Mouse (Mus musculus) thymus, postnatal 10 days (tissue): Measurements from ENCODE around the gene Pik3r5.

Experiments
- DNase-seq, 2 experiments: peaks; one replicate each; pipeline ENCODE4 v3.0.0; 2021; ENCODE audit warnings: low spot score in 2 of 2

Gene Pik3r5

GRCm38 (mm10) chr11:68431699-68432360 is at the start of gene Pik3r5:
Gene Pik3r5, plus strand, starts transcription at chr11:68432121.
- peak; percentile 91 to 94 for DNase-seq

- no peak for DNase-seq
Measured at GRCm38 (mm10) chr11:68383519-68383918, 48.4 kb upstream of the Pik3r5 start.

- DNase-seq: no peak
Measured at GRCm38 (mm10) chr11:68384131-68384530, 47.8 kb upstream of the Pik3r5 start.

DNA sequence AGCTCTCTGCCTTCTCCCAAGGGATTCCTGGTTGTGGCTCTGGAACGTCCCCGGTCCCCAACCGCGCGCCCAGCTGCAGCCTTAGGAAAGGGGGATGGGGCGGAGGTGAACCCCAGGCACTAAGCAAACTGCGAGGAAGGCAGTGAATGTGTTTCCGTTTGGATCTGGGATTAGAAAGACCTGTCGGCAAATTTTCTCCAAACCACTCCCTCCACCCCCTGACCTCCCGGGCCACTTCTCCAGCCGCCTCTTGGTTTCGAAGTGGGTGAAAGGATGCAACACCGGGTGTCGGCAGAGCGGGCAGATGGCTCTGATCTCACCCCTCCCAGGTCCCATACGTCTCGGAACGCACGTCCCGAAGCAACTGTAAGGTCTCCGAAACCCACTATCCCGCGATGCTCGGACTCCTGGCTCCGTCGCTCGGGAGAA is 47.3 kb upstream of the Pik3r5 start:
- DNase-seq: no peak

- DNase-seq: peak in 1 of 2 experiments; percentile 29
Measured at GRCm38 (mm10) chr11:68385021-68385821, 46.7 kb upstream of the Pik3r5 start.

DNA sequence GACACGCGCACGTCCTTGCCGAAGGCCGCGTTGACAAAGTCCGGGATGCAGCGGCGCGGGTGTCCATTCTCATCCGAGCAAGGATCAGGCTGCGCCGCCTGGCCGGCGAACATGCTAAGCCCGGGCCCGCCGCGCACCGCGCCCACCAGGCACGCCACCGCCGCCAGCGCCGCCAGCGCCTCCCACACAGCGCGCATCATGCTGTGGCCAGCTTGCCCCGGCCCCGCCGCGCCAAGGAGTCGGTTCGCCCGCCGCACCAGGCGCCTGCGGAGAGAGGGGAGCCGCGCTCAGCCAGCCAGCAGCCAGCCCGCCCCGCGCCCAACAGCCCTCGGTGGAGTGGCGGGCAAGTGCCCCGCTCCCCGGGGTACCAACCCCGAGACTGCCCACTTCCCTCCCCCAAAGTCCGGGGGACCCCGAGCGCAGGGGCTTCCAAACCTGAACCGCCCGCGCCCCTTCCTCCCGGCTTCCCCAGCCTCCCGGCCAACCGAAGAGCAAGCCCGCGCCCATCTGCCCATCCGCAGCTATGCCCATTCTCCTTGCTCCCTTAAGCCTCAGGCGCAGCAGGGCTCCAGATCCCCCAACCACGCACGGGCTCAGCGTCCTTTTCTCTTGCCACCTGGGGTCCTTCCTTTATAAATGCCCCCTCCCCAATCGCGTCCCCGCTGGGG is 45.9 kb upstream of the Pik3r5 start:
- DNase-seq: peak; percentile 5 to 26

- peak; percentile 32 to 52 for DNase-seq
Measured at GRCm38 (mm10) chr11:68386589-68387440, 45.1 kb upstream of the Pik3r5 start.

DNA sequence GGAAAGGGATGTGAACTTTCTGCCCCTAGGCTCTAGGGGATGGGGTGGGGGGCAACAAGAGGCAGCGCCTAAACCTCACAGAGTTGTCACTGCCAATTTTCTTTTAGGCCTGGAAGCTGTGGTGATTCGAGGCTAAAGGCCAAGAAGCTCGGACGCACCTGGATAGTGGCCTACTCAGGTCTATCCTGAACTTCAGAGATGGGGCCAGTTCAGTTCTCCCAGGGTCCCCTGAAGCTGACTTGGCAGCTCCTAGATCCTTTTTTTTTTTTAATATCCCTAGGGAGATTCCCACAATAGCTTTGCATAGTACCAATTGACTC is 44.5 kb upstream of the Pik3r5 start:
- no peak for DNase-seq

DNA sequence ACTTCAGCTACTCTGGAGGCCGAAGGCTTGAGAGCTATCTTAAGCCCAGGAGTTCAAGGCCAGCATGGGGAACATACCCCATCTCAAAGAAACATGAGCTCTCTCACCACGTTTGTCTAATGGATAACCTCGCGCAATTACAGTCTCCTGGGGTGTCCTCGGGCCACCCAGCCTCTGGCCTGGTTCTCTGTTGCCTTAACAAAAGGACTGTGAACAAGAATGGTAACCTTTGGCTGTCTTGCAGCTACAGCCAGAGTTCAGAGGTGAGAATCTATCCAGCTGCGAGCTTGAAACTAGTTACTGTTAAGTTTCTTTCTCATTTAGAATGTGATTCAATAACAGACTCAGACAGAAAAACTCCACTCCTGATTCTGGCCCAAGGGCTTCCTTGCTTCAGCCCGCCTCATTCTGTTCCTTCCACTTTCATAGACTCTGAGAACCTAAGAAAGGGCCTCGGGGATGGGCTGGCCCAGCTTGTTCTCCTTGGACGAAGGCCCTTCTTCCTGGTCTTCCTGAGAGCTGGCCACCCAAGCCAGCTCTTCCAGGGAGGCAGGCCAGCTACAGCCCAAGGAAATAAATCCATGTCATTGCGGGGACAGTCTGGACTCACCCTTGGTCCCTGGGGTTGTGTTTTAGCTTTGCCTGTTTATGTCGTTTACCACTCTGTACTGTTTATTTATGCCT is 43.8 kb upstream of the Pik3r5 start:
- DNase-seq: no peak

- DNase-seq: no peak
Measured at GRCm38 (mm10) chr11:68388655-68389015, 43.3 kb upstream of the Pik3r5 start.

GRCm38 (mm10) chr11:68389621-68390020 is 42.3 kb upstream of the Pik3r5 start:
- no peak for DNase-seq

- DNase-seq: no peak
Measured at GRCm38 (mm10) chr11:68390381-68391287, 41.3 kb upstream of the Pik3r5 start.

DNA sequence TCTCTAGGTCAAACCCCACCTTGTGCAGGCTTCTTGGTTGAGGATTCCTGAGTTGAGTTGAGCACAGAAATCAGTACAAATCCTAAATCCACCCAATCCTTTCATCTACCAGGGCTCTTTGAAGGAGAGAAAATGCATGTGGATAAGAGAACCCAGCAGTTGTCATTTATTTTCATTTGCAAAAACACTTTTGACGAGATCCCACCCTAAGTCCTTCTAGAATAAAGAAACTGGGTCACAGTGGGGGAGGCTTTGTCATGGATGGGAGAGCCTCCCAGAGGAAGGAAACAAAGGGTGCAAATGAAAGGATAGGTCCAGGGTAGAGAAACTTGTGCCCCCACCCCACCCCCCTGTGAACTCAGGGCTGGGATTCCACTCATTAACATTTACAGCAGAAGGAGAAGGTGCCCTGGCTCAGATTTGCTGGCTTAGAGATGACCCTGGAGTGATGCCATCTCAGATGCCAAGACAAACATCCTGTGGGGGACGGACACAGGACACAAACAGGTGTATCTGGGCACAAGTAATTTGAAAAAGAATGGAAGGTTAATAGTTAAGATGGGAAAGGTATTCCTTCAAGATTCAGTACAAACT is 37.9 kb upstream of the Pik3r5 start:
- no peak for DNase-seq

DNA sequence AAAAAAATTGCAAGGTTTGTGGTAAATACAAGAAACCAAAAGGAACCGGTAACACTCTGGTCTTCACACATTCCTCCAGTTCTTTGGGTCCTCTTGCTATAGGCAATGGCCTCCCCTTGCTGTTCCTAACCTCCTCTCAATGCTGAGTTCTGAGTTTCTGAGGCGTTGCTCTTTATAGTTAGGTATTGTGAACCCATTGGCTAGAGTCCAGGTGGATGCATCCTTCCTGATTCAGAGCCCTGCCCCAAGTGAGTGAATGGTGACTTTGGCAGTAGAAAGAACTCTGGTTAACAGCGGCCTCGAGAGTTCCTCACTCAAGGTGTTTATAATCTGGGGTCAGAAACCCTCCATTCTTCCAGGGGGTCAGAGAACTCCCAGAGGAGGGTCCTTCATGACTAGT is 37.2 kb upstream of the Pik3r5 start:
- DNase-seq: no peak

DNA sequence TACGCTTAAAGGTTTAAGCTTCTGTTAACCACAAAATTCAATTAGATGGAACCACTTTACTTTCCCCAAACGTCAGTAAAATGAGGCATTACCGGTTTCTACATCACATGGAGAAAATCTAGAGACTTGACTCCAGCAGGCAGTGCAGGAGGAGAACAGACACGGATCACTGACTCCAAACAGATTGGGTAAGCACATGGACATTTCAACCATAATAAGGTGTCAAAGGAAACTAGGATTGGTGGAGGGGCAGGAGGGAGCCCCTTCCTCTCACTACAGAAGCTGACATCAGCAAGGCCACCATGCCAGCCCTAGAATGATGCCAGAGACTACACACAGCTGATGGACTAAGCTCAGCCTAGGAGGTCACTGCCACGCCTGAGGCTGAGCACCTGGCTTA is 36.4 kb upstream of the Pik3r5 start:
- no peak for DNase-seq

GRCm38 (mm10) chr11:68398891-68399547 is 32.9 kb upstream of the Pik3r5 start:
- no peak for DNase-seq

GRCm38 (mm10) chr11:68399548-68400020 is 32.3 kb upstream of the Pik3r5 start:
- DNase-seq: no peak

DNA sequence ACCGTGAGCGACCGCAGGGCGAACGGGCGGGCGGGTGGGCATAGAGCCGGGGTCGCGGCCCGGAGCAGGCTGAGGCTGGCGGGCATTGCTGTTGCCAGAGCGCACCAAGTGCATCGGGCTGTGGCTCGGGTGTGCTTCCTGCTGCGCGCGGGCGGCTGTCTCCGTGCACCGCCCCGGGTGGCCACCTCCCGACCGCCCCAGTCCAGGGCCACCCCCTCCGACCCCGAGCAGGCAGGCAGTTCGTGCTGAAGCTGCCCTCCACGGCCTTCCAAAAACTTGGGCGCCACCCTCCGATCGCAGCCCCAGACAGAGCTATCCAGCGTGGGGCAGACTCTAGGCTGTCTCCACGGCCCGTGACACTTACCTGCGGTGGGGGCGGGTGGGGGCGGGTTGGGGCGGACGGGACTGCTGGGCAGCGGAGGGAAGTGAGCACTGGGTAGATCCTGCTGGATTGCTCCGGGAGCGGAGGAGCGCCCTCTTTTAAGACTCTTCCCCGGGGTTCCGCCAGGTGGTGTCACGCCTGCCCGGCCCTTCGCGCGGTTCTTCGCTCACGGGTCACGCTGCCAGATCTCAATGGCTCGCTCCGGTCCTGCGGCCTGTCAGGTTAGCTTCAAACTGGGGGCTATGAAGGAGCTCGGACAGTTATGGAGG is 31.8 kb upstream of the Pik3r5 start:
- DNase-seq: peak in 1 of 2 experiments; percentile 40
